Mouse (Mus musculus): Measurements from ENCODE around the gene Fam49a. TPM values are rescaled to one million over a fixed set of nuclear protein-coding genes. Genes with fewer than 3 reads are reported as not detected.

Gene Fam49a
- polyA plus RNA-seq, 1 experiment from 2014 or later = 4.8 TPM

DNA sequence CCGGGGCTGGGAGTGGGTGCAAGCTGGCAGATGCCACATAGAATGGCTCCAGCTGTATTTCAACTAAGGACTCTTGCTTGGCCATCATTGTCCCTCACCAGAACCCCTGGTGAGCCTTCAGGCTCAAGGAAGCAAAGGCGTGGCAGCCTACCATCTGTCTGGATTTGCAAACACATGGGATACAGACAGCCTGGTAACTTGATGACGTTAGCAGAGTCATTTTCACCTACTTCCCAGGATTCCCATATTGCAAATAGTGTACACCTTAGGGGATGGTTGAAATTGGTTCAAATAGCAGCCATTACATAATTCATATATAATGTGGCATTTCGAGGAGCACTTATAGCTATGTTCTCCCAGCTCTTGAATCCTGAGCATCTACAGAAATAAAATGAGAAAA lies 52.0 kb downstream of the Fam49a start:
- WGBS = 71% methylated on average over 4 of the region's 4 CpGs
- H3K4me3 ChIP-seq (ENCODE audit: low read depth, low read length) = no peak overlapping the region
- no peak overlapping the region for H3K9ac ChIP-seq (ENCODE audit: low read depth, low read length)
- no peak overlapping the region for H3K4me2 ChIP-seq
- H3K9me3 ChIP-seq (ENCODE audit: control insufficient read depth, low read length) = no peaks in the 10 kb centered on the region
- no peaks in the 10 kb centered on the region for H3K36me3 ChIP-seq (ENCODE audit: control insufficient read depth, insufficient read depth, low read length)
- ATAC-seq (replicated peaks; ENCODE audit: low FRiP score) (no peak), DNase-seq (ENCODE audit: low spot score) (no peak)
- no peak overlapping the region for H3K27ac ChIP-seq (ENCODE audit: low read depth, low read length)
- H3K4me1 ChIP-seq (replicated peaks; ENCODE audit: control insufficient read depth, insufficient read depth, low read length) = no peaks in the 10 kb centered on the region
- no peaks in the 10 kb centered on the region for H3K27me3 ChIP-seq (replicated peaks; ENCODE audit: control insufficient read depth, insufficient read depth, low read length)

DNA sequence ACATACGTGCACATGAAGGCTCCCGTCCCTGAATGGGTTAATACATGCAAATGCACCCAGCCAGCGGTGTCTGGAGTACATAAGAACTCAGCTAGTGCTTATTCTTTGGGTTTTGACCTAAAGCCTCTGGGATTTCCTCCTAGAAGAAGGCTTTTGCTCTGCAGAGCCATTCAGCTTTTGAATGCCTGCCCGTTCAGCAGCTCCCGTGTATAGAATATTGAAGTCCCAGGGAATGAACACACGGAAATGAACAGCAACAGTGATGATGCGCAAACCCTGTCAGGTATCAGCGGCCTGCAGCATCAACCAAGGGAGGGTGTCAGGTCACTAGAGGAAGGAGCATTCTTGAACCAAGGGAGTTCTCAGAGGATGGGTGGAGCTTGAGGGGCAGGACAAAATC lies 52.4 kb downstream of the Fam49a start:
- DNase-seq (ENCODE audit: low spot score) = no peak
- 75% methylated on average over 8 of the region's 8 CpGs for WGBS

DNA sequence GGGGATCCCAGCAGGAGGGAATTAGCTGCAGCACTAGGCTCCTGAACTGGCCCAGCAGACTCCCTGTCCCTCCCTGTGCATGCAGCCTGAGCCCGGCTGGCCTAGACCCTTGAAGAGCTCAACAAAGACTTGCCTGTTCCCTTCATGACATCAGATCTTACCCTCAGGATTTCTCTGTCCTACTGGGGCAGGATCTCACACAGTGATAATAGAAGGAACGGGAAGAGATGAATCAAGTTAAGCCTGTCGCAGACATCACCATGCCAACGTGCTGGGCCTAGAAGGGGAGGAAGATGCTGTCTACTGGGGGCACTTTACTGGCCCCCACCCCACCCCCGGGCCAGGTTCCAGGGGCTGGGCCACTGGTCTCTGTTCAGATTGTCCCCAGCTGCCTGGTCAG lies 53.1 kb downstream of the Fam49a start:
- DNase-seq (ENCODE audit: low spot score) (no peak), ATAC-seq (replicated peaks; ENCODE audit: low FRiP score) (no peak)
- no peaks in the 10 kb centered on the region for H3K9me3 ChIP-seq (ENCODE audit: control insufficient read depth, low read length)
- 59% methylated on average over 5 of the region's 5 CpGs for WGBS
- no peak overlapping the region for H3K27ac ChIP-seq (ENCODE audit: low read depth, low read length)
- H3K27me3 ChIP-seq (replicated peaks; ENCODE audit: control insufficient read depth, insufficient read depth, low read length) = no peaks in the 10 kb centered on the region
- no peak overlapping the region for H3K4me3 ChIP-seq (ENCODE audit: low read depth, low read length)
- H3K36me3 ChIP-seq (ENCODE audit: control insufficient read depth, insufficient read depth, low read length) = no peaks in the 10 kb centered on the region
- no peak overlapping the region for H3K4me2 ChIP-seq
- no peaks in the 10 kb centered on the region for H3K4me1 ChIP-seq (replicated peaks; ENCODE audit: control insufficient read depth, insufficient read depth, low read length)
- no peak overlapping the region for H3K9ac ChIP-seq (ENCODE audit: low read depth, low read length)

More for the DNA sequence above, 52.4 kb downstream of the Fam49a start:
- Histone ChIP-seq H3K9ac (ENCODE audit: low read depth, low read length) (no peak overlapping the region), H3K27ac (ENCODE audit: low read depth, low read length) (no peak overlapping the region), H3K27me3 (replicated peaks; ENCODE audit: control insufficient read depth, insufficient read depth, low read length) (no peaks in the 10 kb centered on the region), H3K4me1 (replicated peaks; ENCODE audit: control insufficient read depth, insufficient read depth, low read length) (no peaks in the 10 kb centered on the region), H3K4me3 (ENCODE audit: low read depth, low read length) (no peak overlapping the region), H3K36me3 (ENCODE audit: control insufficient read depth, insufficient read depth, low read length) (no peaks in the 10 kb centered on the region), H3K9me3 (ENCODE audit: control insufficient read depth, low read length) (no peaks in the 10 kb centered on the region), H3K4me2 (no peak overlapping the region)
- no peak for ATAC-seq (replicated peaks; ENCODE audit: low FRiP score)

DNA sequence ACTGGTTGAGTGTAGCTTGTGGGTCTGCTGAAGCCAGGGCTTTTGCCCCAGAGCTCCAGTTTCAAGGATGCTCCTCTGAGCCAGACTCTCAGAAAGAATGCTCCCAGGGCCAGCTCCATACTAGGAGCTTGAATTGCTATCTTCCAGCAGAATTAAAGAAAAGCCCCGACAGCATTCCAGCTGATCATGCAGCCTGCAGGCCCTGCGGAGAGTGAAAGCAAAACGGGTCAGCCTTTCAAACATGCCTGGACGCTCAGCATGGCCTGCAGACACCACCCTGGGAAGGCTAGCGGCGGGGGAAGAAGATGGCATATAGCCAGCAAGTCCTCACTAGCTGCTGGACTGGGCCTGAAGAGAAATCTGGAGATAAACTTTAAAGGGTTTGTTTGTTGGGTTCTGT lies 55.0 kb downstream of the Fam49a start:
- no peak for DNase-seq (ENCODE audit: low spot score)
- Histone ChIP-seq H3K9ac (ENCODE audit: low read depth, low read length) (no peak overlapping the region), H3K4me1 (replicated peaks; ENCODE audit: control insufficient read depth, insufficient read depth, low read length) (no peaks in the 10 kb centered on the region), H3K36me3 (ENCODE audit: control insufficient read depth, insufficient read depth, low read length) (no peaks in the 10 kb centered on the region), H3K27me3 (replicated peaks; ENCODE audit: control insufficient read depth, insufficient read depth, low read length) (no peaks in the 10 kb centered on the region), H3K9me3 (ENCODE audit: control insufficient read depth, low read length) (no peaks in the 10 kb centered on the region), H3K4me2 (no peak overlapping the region), H3K4me3 (ENCODE audit: low read depth, low read length) (no peak overlapping the region), H3K27ac (ENCODE audit: low read depth, low read length) (no peak overlapping the region)
- ATAC-seq (replicated peaks; ENCODE audit: low FRiP score) = no peak
- 68% methylated on average over 6 of the region's 6 CpGs for WGBS

DNA sequence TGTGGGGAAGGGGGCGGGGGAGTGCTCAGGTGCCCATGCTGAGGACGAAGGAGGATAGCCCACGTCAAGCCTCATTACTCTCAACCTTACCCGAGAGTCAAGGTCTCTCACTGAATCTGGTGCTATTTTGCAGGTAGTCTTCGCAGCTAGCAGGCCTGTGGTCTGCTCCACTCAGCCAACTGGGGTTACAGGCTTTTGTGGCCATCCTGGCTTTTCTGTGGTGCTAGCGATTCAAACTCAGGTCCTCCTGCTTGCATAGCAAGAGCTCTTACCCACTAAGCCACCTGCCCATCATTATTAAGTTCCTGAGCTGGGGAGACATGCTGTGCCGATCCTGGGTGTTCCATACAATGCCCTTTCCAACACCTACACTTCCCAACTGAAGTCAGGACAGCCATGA lies 55.7 kb downstream of the Fam49a start:
- H3K27me3 ChIP-seq (replicated peaks; ENCODE audit: control insufficient read depth, insufficient read depth, low read length) = no peaks in the 10 kb centered on the region
- no peak overlapping the region for H3K4me3 ChIP-seq (ENCODE audit: low read depth, low read length)
- no peak overlapping the region for H3K4me2 ChIP-seq
- no peaks in the 10 kb centered on the region for H3K4me1 ChIP-seq (replicated peaks; ENCODE audit: control insufficient read depth, insufficient read depth, low read length)
- no peaks in the 10 kb centered on the region for H3K36me3 ChIP-seq (ENCODE audit: control insufficient read depth, insufficient read depth, low read length)
- H3K27ac ChIP-seq (ENCODE audit: low read depth, low read length) = no peak overlapping the region
- DNase-seq (ENCODE audit: low spot score) (no peak), ATAC-seq (replicated peaks; ENCODE audit: low FRiP score) (no peak)
- H3K9me3 ChIP-seq (ENCODE audit: control insufficient read depth, low read length) = no peaks in the 10 kb centered on the region
- H3K9ac ChIP-seq (ENCODE audit: low read depth, low read length) = no peak overlapping the region
- WGBS = 78% methylated on average over 7 of the region's 7 CpGs

DNA sequence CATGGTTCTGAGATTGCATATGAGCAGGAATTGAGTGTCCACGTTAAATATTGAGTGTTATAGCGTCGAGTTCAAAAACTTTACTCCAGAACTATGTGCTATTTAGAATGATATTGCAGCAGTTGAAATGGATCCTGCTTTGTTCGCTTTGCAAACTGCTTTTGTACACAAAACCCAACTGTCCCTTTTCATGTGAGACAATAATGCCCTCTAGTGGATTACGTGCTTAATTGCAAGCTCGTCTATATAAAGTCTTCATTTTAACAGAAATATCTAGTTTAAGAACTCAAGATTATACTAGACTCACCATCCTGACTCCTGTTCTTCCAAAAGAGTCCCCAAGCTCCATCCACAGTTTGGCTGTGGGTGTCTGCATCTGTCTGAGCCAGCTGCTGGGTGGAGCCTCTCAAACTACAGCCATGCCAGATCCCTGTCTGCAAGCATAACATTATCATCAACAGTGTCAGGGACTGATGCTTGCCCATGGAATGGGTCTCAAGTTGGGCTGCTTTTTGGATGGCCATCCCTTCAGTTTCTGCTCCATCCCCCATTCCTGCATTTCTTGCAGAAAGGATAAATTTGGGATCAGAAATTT lies 56.3 kb downstream of the Fam49a start:
- Histone ChIP-seq H3K27me3 (replicated peaks; ENCODE audit: control insufficient read depth, insufficient read depth, low read length) (no peaks in the 10 kb centered on the region), H3K27ac (ENCODE audit: low read depth, low read length) (no peak overlapping the region), H3K4me2 (no peak overlapping the region), H3K9ac (ENCODE audit: low read depth, low read length) (no peak overlapping the region), H3K36me3 (ENCODE audit: control insufficient read depth, insufficient read depth, low read length) (no peaks in the 10 kb centered on the region), H3K9me3 (ENCODE audit: control insufficient read depth, low read length) (no peaks in the 10 kb centered on the region), H3K4me1 (replicated peaks; ENCODE audit: control insufficient read depth, insufficient read depth, low read length) (no peaks in the 10 kb centered on the region), H3K4me3 (ENCODE audit: low read depth, low read length) (no peak overlapping the region)
- no peak for ATAC-seq (replicated peaks; ENCODE audit: low FRiP score)
- DNase-seq (ENCODE audit: low spot score) = no peak
- WGBS = 7% methylated on average over 6 of the region's 6 CpGs

DNA sequence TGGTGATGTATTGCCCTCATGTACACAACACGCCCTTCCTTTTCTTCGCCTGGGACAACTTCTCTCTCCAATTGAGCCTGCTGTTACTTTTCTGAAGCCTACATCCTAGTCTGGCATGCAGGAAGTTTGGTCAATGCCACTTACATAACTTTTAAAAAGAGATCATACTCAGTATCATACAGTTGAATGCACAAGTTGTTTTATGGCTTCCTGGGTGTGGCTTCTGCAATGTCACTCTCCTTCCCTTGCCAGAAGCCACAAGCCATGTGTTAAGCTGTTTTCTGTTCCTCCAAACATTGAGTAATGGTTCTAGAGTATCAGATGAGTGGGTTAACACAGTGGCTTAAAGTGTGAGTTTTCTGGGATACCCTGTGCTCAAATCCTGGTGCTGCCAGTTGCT lies 58.8 kb downstream of the Fam49a start:
- DNase-seq (ENCODE audit: low spot score) (no peak), ATAC-seq (replicated peaks; ENCODE audit: low FRiP score) (no peak)
- 66% methylated on average over 2 of the region's 2 CpGs for WGBS
- Histone ChIP-seq H3K4me2 (no peak overlapping the region), H3K4me1 (replicated peaks; ENCODE audit: control insufficient read depth, insufficient read depth, low read length) (no peaks in the 10 kb centered on the region), H3K27me3 (replicated peaks; ENCODE audit: control insufficient read depth, insufficient read depth, low read length) (no peaks in the 10 kb centered on the region), H3K27ac (ENCODE audit: low read depth, low read length) (no peak overlapping the region), H3K36me3 (ENCODE audit: control insufficient read depth, insufficient read depth, low read length) (no peaks in the 10 kb centered on the region), H3K9me3 (ENCODE audit: control insufficient read depth, low read length) (no peaks in the 10 kb centered on the region), H3K9ac (ENCODE audit: low read depth, low read length) (no peak overlapping the region), H3K4me3 (ENCODE audit: low read depth, low read length) (no peak overlapping the region)

DNA sequence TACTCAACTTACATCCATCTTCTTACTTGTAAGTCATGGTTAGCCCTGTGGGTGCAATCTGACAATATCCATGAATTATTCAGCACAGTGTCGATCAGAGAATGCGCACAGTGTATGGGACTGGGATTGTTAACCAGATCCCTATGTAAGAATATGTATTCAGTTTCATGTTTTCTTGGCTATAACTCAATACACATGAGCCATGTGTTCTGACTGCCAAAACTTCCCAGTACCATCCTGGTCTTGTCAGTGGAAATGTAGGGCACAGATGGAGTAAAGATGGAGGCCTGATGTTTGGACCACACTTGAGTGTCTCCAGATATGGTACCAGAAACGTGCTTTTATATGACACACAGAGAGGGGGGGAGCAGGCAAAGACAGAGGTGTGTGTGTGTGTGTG lies 59.2 kb downstream of the Fam49a start:
- no peaks in the 10 kb centered on the region for H3K9me3 ChIP-seq (ENCODE audit: control insufficient read depth, low read length)
- no peaks in the 10 kb centered on the region for H3K27me3 ChIP-seq (replicated peaks; ENCODE audit: control insufficient read depth, insufficient read depth, low read length)
- no peaks in the 10 kb centered on the region for H3K36me3 ChIP-seq (ENCODE audit: control insufficient read depth, insufficient read depth, low read length)
- no peak overlapping the region for H3K27ac ChIP-seq (ENCODE audit: low read depth, low read length)
- H3K4me2 ChIP-seq = no peak overlapping the region
- no peak overlapping the region for H3K4me3 ChIP-seq (ENCODE audit: low read depth, low read length)
- no peak for DNase-seq (ENCODE audit: low spot score)
- H3K9ac ChIP-seq (ENCODE audit: low read depth, low read length) = no peak overlapping the region
- no peak for ATAC-seq (replicated peaks; ENCODE audit: low FRiP score)
- 88% methylated on average over 3 of the region's 3 CpGs for WGBS
- H3K4me1 ChIP-seq (replicated peaks; ENCODE audit: control insufficient read depth, insufficient read depth, low read length) = no peaks in the 10 kb centered on the region

DNA sequence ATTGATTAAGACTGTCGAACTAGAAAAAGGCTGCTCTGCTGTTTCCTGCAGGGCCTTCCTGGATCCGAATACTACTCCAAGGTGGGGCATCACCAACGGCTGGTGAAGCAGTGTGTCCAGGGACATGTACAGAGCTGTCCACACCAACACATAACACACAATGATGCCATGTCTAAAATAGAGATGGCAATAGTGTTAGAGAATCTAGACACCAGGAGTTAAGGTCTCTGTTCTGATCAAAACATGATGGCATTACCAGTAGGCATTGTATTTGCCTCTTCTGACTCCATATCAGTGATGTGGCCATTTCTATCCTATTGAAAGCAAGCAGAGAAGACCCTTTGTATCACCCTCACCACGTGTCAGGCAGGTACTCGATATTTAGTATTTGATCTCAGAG lies 61.1 kb downstream of the Fam49a start:
- no peaks in the 10 kb centered on the region for H3K36me3 ChIP-seq (ENCODE audit: control insufficient read depth, insufficient read depth, low read length)
- DNase-seq (ENCODE audit: low spot score) = no peak
- H3K27ac ChIP-seq (ENCODE audit: low read depth, low read length) = no peak overlapping the region
- no peak overlapping the region for H3K4me2 ChIP-seq
- no peak overlapping the region for H3K4me3 ChIP-seq (ENCODE audit: low read depth, low read length)
- no peaks in the 10 kb centered on the region for H3K9me3 ChIP-seq (ENCODE audit: control insufficient read depth, low read length)
- no peak overlapping the region for H3K9ac ChIP-seq (ENCODE audit: low read depth, low read length)
- H3K27me3 ChIP-seq (replicated peaks; ENCODE audit: control insufficient read depth, insufficient read depth, low read length) = no peaks in the 10 kb centered on the region
- WGBS = 79% methylated on average over 5 of the region's 5 CpGs
- no peaks in the 10 kb centered on the region for H3K4me1 ChIP-seq (replicated peaks; ENCODE audit: control insufficient read depth, insufficient read depth, low read length)
- ATAC-seq (replicated peaks; ENCODE audit: low FRiP score) = no peak
